Mouse (Mus musculus) thymus, postnatal 10 days (tissue): ENCODE data around the gene Dynll1.

Source experiments
- DNase-seq, 2 experiments: peaks; one replicate each; pipeline ENCODE4 v3.0.0; 2021; ENCODE audit warnings: low spot score in 2 of 2

Gene Dynll1

DNA sequence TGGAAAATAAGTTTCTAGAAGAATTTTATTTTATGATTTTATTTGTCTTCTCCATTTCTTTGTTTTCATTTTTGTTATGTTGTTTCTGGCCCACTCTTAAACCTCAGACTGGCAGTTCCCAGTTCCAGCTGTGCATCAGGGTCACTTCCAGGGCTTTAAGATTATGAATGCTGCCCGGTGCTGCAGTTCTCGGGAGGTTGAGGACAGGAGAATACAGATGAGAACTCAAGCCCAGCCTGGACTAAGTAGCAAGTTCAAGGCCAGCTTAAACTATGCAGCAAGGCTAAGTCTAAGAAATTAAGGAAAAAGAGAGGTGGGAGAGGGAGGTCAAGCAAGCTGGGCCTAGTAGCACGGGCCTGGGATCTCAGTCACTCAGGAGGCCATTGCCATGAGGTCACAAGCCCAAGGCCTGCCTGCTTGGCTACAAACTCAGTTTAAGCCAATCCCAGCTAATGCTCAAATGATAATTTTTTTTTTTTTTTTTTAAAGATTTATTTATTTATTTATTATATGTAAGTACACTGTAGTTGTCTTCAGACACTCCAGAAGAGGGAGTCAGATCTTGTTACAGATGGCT, 33.2 kb downstream of the Dynll1 start:
- DNase-seq = no peak

DNA sequence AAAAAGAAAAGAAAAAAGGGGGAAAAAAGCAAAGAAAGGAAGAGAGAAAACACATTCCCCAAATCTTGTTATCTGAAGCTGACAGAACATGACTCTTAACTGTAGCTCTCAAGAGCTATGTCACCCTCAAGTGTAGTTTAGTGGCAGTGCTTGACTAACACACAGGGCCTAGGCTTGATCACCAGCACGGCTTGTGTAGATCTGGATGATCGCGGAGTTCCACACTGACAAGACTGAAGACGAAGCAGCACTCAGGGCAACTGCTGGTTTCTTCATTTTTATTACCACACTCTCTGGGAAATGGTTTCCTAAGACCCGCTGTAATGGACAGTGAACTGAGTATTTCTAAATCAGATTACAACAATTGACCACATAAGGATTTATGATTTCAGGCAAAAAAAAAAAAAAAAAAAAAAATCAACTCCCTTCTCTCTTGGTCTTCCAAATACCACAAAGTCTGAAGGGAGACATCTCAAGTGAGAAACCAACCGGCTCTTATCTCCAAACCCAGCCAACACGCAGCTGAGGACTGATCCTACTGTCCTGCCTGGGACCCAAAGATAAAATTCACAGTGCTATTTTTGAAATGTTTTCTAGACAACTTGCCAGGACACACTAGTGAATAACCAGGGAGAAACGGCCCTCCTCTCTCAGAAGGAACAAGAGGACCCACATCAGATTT, 33.9 kb downstream of the Dynll1 start:
- no peak for DNase-seq

DNA sequence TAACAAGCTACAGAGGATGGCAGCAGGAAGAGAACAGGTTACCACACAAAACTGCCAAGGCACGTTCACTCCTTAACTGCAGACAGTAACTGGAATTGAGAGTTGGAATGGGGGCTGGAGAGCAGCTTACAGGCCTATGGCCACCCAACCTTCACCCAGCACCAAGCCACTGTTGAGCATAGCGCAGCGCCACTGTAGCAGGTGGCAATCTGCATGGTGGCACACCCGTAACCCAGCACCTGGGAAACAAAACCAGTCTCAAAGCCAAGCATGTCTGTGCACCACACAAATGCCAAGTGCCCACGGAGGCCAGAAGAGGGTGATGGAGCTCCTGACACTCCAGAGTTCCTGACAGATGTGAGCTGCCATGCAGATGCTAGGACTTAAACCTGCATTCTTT, 34.5 kb downstream of the Dynll1 start:
- no peak for DNase-seq

DNA sequence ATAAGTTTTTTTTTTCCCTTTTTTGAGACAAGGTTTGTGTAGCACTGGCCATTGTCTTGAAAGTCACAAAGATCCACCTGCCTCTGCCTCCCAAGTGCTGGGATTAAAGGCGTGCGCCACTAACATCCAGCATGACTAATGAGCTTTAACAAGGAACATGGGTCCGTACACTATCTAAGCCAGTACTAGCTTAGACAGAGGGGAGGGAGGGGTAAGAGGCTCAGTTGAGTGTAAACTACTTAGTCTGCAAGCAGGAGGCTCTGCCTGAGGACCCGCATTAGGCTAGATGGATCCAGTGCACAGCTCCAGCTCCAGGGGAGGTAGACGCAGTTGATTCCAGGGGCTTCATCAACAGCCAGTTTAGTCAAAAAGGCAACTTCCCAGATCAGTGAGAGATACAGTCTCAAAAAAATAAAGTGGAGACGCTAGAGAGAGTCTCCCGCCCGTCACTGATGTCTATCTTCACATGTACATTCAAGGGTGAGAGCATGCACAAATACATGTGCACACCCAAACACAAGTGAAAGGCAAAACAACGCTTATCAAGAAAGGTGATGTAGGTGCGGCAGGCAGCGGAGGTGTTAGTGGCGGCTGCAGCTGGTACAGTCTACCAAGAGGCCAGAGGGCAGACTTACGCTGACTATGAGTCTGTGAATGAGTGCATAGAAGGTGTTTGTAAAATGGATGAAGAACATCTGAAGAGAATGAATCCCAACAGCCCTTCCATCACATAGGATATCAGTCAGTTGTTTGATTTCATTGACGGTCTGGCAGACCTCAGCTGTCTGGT, 38.1 kb downstream of the Dynll1 start:
- DNase-seq = no peak

DNA sequence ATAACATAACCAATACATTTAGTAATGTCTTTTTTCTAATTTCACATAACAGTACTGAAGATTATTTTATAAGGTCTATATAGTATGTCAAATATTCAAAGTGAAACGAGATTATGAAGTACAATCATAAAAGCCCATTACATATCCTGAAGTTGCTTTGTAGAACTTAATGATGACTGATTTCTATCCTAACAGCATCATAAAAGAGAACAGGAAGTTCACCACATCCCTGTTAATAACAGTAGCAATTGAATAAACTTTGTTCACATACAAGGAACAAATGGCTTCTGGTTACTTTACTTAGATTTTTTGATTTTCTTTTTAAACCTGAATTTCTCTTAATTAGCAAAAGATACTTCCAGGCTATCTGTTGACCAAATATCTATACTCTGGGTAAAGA, 38.9 kb downstream of the Dynll1 start:
- DNase-seq = no peak

DNA sequence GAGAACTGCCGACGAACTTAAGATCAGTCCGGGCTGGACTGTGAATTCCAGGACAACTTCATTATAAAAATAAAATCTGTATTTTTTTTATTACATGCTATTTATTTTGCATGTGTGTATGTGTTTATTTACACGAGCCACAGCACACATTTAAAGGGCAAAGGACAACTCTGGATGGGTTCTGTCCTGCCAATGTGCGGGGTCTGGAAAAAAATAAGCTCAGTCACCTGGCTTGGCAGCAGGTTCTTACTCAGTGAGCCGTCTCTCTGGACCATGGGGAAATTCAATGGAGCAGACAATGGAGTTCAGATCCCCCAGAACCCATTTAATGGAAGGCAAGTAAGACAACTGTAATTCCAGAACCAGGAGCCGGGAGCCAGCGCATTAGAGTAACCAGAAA, 39.7 kb downstream of the Dynll1 start:
- DNase-seq = no peak

DNA sequence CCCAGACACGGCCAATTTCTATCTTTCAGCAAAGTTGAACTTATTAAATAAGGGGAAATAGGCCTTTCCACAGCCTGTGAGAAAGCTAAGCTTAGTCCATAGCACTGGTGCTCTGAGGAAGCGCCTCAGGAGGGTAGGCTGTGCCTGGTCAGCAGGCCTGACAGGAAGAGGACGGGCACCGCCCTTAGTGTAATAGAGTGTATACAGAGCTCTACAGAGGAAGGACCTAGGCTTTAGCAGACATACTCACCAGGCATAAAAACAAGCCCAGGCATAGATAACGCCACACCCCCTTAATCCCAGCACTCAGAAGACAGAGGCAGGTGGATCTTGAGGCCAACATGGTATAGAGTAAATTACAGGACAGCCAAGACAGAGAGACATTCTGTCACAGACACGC, 40.4 kb downstream of the Dynll1 start:
- no peak for DNase-seq

DNA sequence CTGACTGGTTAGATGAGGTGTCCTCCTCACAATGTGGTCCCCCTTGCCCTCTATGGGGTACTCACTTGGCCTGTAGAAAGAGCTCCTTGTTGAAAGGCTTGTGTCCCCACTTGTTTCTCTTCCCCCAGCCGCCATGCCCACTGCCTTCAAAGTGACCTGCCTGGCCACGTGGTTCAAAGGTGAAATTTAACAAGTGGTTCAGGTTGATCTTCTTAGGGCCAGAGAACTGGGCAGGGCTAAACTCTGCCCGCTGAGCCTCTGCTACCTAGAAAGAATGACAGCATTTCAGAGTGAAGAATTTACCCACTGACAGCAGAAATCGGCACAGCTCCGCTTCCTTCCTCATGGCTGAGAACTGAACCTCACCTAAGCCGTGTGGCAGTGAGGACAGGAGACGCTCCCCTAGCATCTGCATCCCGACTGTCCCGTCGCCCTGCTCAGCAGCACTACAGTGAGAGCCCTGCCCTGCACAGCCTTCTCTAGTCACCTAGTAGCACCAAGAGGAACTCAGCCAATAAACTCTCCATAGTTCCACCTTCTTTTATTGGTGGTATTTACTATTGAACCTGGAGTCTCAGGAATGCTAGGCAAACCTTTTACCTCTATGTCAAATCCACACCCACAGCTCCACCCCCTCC, 43.8 kb downstream of the Dynll1 start:
- DNase-seq = no peak

DNA sequence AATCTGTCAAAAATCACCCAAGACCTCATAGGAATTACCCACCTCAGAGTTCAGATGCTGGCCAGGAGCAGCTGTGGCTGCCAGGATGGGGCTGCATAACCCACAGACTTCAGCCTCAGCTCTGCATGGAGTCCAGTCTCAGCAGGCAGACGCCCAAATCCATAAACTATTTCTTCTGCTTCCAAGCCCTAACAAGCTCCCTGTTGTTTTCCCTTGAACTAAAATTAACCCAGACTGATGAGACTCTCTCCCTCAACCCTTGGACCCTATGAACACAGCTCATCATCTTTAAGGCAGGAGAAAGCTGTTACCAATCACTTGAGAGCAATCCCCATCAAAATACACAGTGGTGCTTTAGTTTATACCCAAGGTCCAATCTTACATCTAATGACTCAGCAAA, 45.3 kb downstream of the Dynll1 start:
- no peak for DNase-seq
